Mouse (Mus musculus) spleen, adult 2 months (tissue): ENCODE measurements around the gene Gm10198.

Source experiments
- CTCF ChIP-seq: fragments of 200-500 bp; IDR thresholded peaks from 2 replicates; pipeline ENCODE4 v1.5.1; 2011; ENCODE audit warnings: mild to moderate bottlenecking, inconsistent platforms; ENCODE audit not compliant: insufficient read depth, insufficient read length, insufficient replicate concordance; ENCODE audit errors: extremely low read depth
- POLR2A ChIP-seq: fragments of 200-500 bp; IDR thresholded peaks from 2 replicates; pipeline ENCODE4 v1.6.1; 2011; ENCODE audit warnings: low read depth, low read length, inconsistent platforms

DNA sequence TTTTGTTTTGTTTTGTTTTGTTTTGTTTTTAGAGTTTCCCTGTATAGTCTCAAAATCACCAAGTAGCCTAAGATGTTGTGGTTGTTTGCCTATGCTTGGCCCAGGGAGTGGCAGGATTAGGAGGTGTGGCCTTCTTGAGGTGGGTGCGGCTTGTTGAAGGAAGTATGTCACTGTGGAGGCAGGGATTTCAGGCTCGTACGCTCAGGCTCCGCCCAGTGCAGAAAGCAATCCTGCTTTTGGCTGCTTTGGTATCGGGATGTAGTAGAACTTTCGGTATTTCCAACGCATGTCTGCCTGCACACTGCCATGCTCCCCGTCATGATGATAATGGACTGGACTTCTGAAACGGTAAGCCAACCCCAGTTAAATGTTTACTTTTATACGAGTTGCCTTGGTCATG is 12.5 kb upstream of the Gm10198 start:
- TF ChIP-seq CTCF, result no peak
- TF ChIP-seq POLR2A, result no peak
